Mouse (Mus musculus) limb, embryonic 11.5 days (tissue): ENCODE results near the gene Ehbp1. TPM values are rescaled to one million over a fixed set of nuclear protein-coding genes. Genes with fewer than 3 reads are reported as not detected.

Experiments
- ATAC-seq: fragments of 200-750 bp; cut with Nextera tagmentation; 2 replicates; pipeline ENCODE4 v1.8.0; 2017; ENCODE audit warnings: low read depth; ENCODE audit not compliant: insufficient number of reproducible peaks, low FRiP score, low TSS enrichment
- DNase-seq: peaks from one replicate; pipeline ENCODE4 v3.0.0-alpha.2; 2015; ENCODE audit warnings: low spot score
- H3K27ac ChIP-seq: fragments of 300-500 bp; sonication (generic); replicated peaks from 2 replicates; pipeline ENCODE4 v1.5.1; 2014; ENCODE audit warnings: low read depth, mild to moderate bottlenecking, low read length
- H3K27me3 ChIP-seq: fragments of 300-500 bp; sonication (generic); 2 replicates; pipeline ENCODE4 v1.6.1; 2014; ENCODE audit warnings: mild to moderate bottlenecking, low read length, mixed read lengths; ENCODE audit not compliant: control insufficient read depth, insufficient read depth
- H3K36me3 ChIP-seq: fragments of 300-500 bp; sonication (generic); 2 replicates; pipeline ENCODE4 v1.6.1; 2014; ENCODE audit warnings: mild to moderate bottlenecking, low read length, moderate library complexity, mixed read lengths; ENCODE audit not compliant: control insufficient read depth, insufficient read depth
- H3K4me1 ChIP-seq: fragments of 300-500 bp; sonication (generic); 2 replicates; pipeline ENCODE4 v1.6.1; 2014; ENCODE audit warnings: low read length, mixed read lengths; ENCODE audit not compliant: control insufficient read depth, insufficient read depth
- H3K4me2 ChIP-seq: fragments of 300-500 bp; sonication (generic); 2 replicates; pipeline ENCODE4 v1.6.1; 2014; ENCODE audit warnings: low read depth, mild to moderate bottlenecking, moderate library complexity; ENCODE audit not compliant: severe bottlenecking
- H3K4me3 ChIP-seq: fragments of 300-500 bp; sonication (generic); 2 replicates; pipeline ENCODE4 v1.5.1; 2014; ENCODE audit warnings: low read depth, low read length
- H3K9ac ChIP-seq: fragments of 300-500 bp; sonication (generic); 2 replicates; pipeline ENCODE4 v1.6.1; 2014; ENCODE audit warnings: mild to moderate bottlenecking, low read length
- H3K9me3 ChIP-seq: fragments of 300-500 bp; sonication (generic); 2 replicates; pipeline ENCODE4 v1.6.1; 2016; ENCODE audit warnings: low read length; ENCODE audit not compliant: control insufficient read depth
- WGBS: fragments of 180-500 bp; shearing (Covaris S2); extraction: QIAGEN DNeasy Blood & Tissue Kit; methylation state at CpG from one replicate; pipeline ENCODE4 v1.1.7; 2014; 5-methylcytosine and 5-hydroxymethylcytosine counted together
- polyA plus RNA-seq: library from polyadenylated mRNA; unstranded; fragments of >200 nt; fragmentation: Nextera tagmentation; extraction: Ambion mirVana; gene quantifications from 2 replicates; pipeline ENCODE4 v1.2.1, GENCODE M21; 2014

Gene Ehbp1
- polyA plus RNA-seq, 1 experiment from 2014 or later = 8.4 TPM

DNA sequence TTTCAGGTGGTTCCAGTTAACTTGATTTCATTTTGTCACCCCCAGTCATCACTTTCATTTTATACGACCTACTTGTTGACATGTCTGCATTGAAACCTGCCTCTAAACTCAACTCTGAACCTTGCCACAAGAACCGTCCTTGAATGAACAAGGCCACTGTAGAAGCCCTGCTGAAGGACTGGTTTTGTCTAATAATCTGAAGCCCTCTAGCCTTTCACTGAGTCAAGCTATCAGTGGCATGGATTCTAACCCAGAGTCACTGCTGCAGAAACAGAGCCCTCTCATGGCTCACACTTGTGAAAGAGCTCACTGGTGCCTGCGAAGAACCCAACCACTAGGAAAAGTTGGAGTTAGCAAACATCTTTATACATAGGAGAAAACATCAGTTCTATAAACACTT, 142.2 kb downstream of the Ehbp1 start:
- no peak for DNase-seq
- H3K9me3 ChIP-seq = no peaks in the 10 kb centered on the region
- no peaks in the 10 kb centered on the region for H3K27me3 ChIP-seq
- no peak for ATAC-seq
- 39% methylated on average over 3 of the region's 3 CpGs for WGBS
- H3K27ac ChIP-seq = no peak overlapping the region
- peaks cover 6% of the 10 kb centered on the region; the same call in 1 of the 2 replicates for H3K4me1 ChIP-seq
- no peak overlapping the region for H3K4me2 ChIP-seq
- H3K9ac ChIP-seq = no peak overlapping the region
- no peak overlapping the region for H3K4me3 ChIP-seq
- H3K36me3 ChIP-seq = no peaks in the 10 kb centered on the region

DNA sequence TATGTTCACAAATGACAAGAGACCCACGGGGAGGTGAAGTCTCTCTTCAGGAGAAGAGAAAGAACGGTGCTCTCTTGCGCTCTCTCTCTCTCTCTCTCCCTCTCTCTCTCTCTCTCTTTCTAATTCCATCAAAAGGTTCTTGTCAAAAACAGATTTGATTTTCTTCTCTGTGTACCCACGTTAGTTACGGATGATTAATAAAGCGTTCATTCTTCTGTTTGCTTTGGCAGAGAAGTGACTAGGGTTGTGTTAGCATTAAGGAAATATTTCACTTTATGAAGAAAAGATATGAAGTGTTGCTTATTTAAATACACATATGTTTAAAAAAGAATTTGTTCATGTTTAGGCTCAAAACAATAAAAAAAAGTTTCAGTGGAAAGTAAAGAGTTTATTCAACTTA, 143.7 kb downstream of the Ehbp1 start:
- 87% methylated on average over 6 of the region's 6 CpGs for WGBS
- no peak for DNase-seq
- Histone ChIP-seq H3K4me3 (no peak overlapping the region), H3K27me3 (no peaks in the 10 kb centered on the region), H3K9me3 (no peaks in the 10 kb centered on the region), H3K36me3 (no peaks in the 10 kb centered on the region), H3K27ac (no peak overlapping the region), H3K4me1 (peaks cover 6% of the 10 kb centered on the region; the same call in 1 of the 2 replicates), H3K9ac (no peak overlapping the region), H3K4me2 (no peak overlapping the region)
- ATAC-seq = no peak

DNA sequence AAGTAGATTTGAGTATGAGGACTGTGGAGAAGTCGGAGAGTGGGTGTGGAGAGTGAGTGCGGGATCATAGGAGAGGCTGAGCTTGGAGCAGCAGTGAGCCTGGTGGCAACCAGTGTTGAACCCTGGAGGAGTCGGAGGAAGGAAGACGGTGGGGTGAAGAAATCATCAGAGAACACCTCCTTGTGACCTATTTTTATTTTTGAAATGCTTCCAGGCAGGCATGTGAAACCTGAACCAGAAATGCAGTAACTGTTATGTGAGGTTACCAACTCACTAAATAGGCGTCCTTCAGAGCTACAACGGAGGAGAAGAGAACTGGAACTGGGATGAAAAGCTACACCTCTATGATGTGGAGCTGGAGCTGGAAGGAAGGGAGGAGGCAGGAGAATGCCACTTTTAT, 144.2 kb downstream of the Ehbp1 start:
- no peaks in the 10 kb centered on the region for H3K36me3 ChIP-seq
- H3K4me1 ChIP-seq = peaks cover 6% of the 10 kb centered on the region; the same call in 1 of the 2 replicates
- H3K27ac ChIP-seq = no peak overlapping the region
- DNase-seq (no peak), ATAC-seq (no peak)
- H3K9ac ChIP-seq = no peak overlapping the region
- no peaks in the 10 kb centered on the region for H3K9me3 ChIP-seq
- 75% methylated on average over 6 of the region's 6 CpGs for WGBS
- H3K27me3 ChIP-seq = no peaks in the 10 kb centered on the region
- no peak overlapping the region for H3K4me2 ChIP-seq
- no peak overlapping the region for H3K4me3 ChIP-seq

DNA sequence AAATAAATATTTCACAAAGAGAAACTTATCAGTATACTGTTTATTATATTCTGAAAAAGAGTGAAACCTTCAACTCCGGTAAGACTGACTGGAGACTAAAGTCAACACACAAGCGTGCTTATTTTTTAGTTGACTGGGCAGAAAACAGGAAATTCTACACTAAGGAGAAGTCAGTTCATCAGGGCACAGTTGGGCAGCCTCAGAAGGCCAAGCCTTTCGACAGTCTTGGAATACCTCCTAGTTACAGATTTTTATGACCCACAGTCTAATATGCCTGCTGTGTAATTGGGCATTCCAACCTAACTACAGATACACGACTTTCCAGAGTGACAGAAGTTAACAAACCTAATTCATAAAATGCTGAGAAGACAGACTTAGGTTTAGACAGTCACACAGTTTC, 145.3 kb downstream of the Ehbp1 start:
- ATAC-seq = no peak
- 42% methylated on average over 4 of the region's 4 CpGs for WGBS

DNA sequence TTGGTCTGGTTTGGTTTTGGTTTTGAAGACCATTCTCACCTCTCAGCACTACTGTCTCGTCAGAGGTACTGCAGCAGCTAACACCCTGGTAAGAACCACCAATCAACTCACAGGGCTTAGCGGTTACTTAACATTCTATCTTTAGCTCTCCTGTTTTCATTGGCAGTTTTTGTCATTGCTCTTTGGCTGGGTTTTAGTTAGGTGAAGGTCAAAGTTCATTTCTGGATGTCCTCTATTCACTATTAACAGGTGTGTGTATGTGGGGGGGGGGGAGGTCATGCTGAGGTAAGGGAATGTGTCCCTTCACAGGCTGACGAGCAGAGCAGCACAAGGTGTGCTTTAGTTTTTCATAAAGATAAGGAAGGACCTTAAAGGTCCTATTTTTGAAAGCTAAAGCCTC, 147.5 kb downstream of the Ehbp1 start:
- H3K9ac ChIP-seq = no peak overlapping the region
- no peaks in the 10 kb centered on the region for H3K36me3 ChIP-seq
- H3K27me3 ChIP-seq = no peaks in the 10 kb centered on the region
- H3K4me2 ChIP-seq = no peak overlapping the region
- 71% methylated on average over 3 of the region's 3 CpGs for WGBS
- peaks cover 3% of the 10 kb centered on the region; the same call in 1 of the 2 replicates for H3K4me1 ChIP-seq
- DNase-seq (no peak), ATAC-seq (no peak)
- H3K27ac ChIP-seq = no peak overlapping the region
- H3K4me3 ChIP-seq = no peak overlapping the region
- no peaks in the 10 kb centered on the region for H3K9me3 ChIP-seq

More for the DNA sequence above, 145.3 kb downstream of the Ehbp1 start:
- DNase-seq = no peak
- no peak overlapping the region for H3K27ac ChIP-seq
- no peak overlapping the region for H3K9ac ChIP-seq
- no peaks in the 10 kb centered on the region for H3K27me3 ChIP-seq
- no peak overlapping the region for H3K4me3 ChIP-seq
- no peaks in the 10 kb centered on the region for H3K36me3 ChIP-seq
- H3K4me2 ChIP-seq = no peak overlapping the region
- no peaks in the 10 kb centered on the region for H3K9me3 ChIP-seq
- peaks cover 6% of the 10 kb centered on the region; the same call in 1 of the 2 replicates for H3K4me1 ChIP-seq

DNA sequence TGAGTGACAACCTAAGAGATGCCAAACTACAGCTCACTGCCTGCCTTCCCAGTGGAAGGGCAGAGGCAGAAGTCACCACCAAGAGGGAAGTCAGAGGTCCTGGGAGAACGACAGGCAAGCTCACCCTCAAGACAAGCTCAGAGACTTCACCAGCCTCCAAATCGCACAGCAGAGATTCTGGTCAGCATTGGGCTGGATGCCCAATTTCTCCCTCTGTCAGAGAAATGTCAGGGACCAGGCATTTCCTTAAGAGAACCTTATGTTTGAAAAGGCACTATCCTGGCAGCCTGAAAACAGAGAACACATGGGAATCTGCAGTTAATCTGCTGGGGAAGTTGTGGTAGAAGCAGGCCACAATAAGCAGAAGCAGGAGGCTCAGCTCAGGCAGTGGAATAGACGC, 151.5 kb downstream of the Ehbp1 start:
- WGBS = 81% methylated on average over 3 of the region's 3 CpGs
- DNase-seq = no peak

DNA sequence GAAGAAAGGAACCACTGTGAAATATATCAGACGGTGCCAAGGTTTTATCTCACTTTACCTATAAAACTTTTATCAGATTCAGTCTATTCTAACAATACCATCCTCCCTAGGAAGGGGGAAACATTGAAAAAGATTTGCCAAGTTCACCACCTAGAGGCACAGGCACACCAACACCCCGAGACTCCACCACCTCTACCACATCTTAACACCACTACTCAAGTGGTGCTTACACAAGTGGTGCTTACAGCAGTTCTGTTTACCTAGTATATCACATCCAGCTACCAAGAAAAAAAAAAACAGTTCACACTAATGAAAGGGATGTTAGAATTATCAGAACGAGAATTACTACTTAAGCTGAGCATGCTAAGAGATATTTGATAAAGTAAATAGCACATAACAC, 152.1 kb downstream of the Ehbp1 start:
- no peak overlapping the region for H3K9ac ChIP-seq
- no peaks in the 10 kb centered on the region for H3K36me3 ChIP-seq
- no peaks in the 10 kb centered on the region for H3K27me3 ChIP-seq
- WGBS = 80% methylated on average over 3 of the region's 3 CpGs
- DNase-seq (no peak), ATAC-seq (no peak)
- no peaks in the 10 kb centered on the region for H3K4me1 ChIP-seq
- H3K4me2 ChIP-seq = no peak overlapping the region
- H3K27ac ChIP-seq = no peak overlapping the region
- no peaks in the 10 kb centered on the region for H3K9me3 ChIP-seq
- no peak overlapping the region for H3K4me3 ChIP-seq

More for the DNA sequence above, 151.5 kb downstream of the Ehbp1 start:
- Histone ChIP-seq H3K27ac (no peak overlapping the region), H3K36me3 (no peaks in the 10 kb centered on the region), H3K4me3 (no peak overlapping the region), H3K9me3 (no peaks in the 10 kb centered on the region), H3K4me2 (no peak overlapping the region), H3K4me1 (0 out of 2 replicates have a peak, but pooled peaks cover 3% of the 10 kb centered on the region), H3K27me3 (no peaks in the 10 kb centered on the region), H3K9ac (no peak overlapping the region)
- no peak for ATAC-seq

DNA sequence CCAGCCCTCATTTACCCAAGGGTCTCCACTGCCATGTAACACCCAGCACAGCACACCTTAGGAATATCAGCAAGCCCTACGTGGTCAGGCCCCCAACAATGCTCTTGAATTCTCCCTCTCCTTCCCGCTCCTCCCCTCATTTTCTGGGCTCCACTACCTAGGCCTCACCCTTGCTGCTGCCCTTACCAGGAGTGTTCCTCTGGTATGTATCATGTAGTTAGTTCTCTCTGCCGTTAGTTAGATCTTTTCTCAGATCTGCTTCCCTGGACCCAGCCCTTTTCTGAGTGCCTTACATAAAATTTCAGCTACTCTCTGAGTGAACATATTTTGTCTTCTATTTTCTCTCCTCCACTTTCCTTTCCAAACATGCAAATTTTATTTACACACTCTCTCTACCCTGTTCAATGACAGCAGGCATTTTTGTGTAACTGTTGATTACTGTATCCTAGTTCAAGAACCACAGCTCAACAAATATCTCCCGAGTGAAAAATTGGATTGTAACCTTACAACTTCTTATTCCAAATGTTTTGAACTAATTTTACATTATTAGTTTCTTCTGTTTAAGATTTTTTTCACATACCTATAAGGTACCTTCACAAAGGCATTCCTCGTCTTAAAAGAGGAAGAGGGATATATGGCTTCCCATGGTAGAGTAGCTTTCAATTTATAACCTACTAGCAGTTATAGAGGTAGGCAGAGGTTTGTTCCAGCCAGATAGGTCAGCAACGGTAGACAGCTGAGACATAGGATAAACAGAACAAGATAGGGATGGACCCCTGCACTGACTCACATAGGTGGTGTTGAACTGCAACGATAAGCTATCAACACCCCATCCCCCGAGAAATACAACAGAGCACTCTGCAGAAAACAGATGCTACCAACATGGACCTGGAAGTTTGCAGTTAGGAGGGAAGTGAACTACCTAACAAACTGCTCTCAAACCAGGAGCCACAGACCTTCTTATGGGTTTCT, 160.3 kb downstream of the Ehbp1 start:
- no peak for ATAC-seq

More for the DNA sequence above, 160.3 kb downstream of the Ehbp1 start:
- no peaks in the 10 kb centered on the region for H3K36me3 ChIP-seq
- H3K4me2 ChIP-seq = no peak overlapping the region
- no peaks in the 10 kb centered on the region for H3K4me1 ChIP-seq
- no peak overlapping the region for H3K27ac ChIP-seq
- H3K27me3 ChIP-seq = no peaks in the 10 kb centered on the region
- 81% methylated on average over 8 of the region's 8 CpGs for WGBS
- no peak for DNase-seq
- H3K9ac ChIP-seq = no peak overlapping the region
- H3K4me3 ChIP-seq = no peak overlapping the region
- no peaks in the 10 kb centered on the region for H3K9me3 ChIP-seq
